ENCODE assay signal across 8 mouse cellular contexts in genomic region chr4:150008325-150008852, GRCm38 (mm10). TPM values are rescaled to one million over a fixed set of nuclear protein-coding genes. Genes with fewer than 3 reads are reported as not detected.
DNase-seq lines count a peak whose midpoint lies in the region; ATAC-seq and TF ChIP-seq lines count a peak whose summit lies in the region.

No protein-coding gene starts in this region.

- DNase-seq in ES-E14 (ENCODE audit: low read depth, low spot score), result peak; percentile 69
- DNase-seq in c-Kit-positive CD71-positive TER-119-positive erythroid progenitor cells, embryonic 14.5 days (ENCODE audit: low spot score), result peak; percentile 53
- DNase-seq in forebrain, embryonic 14.5 days (ENCODE audit: low spot score), result peak; percentile 74
- peak; percentile 86 to 91 for DNase-seq in heart, postnatal 14 days
- DNase-seq in layer of hippocampus, postnatal 10 days (ENCODE audit: low spot score in 2 of 2), result peak; percentile 76 to 77
- DNase-seq in lung, postnatal 36 days, result peak; percentile 88
- peak; percentile 36 for DNase-seq in retina, adult 2 months (ENCODE audit: low read depth, low spot score)
- peak; percentile 90 for DNase-seq in thymus, postnatal 4 days

- no peaks in the 10 kb centered on the region for H3K36me3 ChIP-seq in ES-E14 (ENCODE audit: control insufficient read depth, insufficient read depth, low read length, poor library complexity, severe bottlenecking)
- no peaks in the 10 kb centered on the region for H3K36me3 ChIP-seq in forebrain, embryonic 14.5 days (ENCODE audit: control insufficient read depth, insufficient read depth, low read length)

- H3K4me3 ChIP-seq in ES-E14 (ENCODE audit: insufficient read depth in 1 of 2, low read depth in 1 of 2, low read length in 2 of 2, poor library complexity in 1 of 2, severe bottlenecking in 1 of 2), result peak overlapping the region; percentile 76 to 89
- H3K4me3 ChIP-seq in forebrain, embryonic 14.5 days (ENCODE audit: low read depth, low read length), result peak overlapping the region; percentile 74

- H3K27me3 ChIP-seq in forebrain, embryonic 14.5 days (replicated peaks; ENCODE audit: control insufficient read depth, insufficient read depth, low read length), result no peaks in the 10 kb centered on the region

- peak overlapping the region; percentile 87 for H3K4me2 ChIP-seq in forebrain, embryonic 14.5 days (ENCODE audit: low read length)

- peak overlapping the region; percentile 12 for H3K27ac ChIP-seq in ES-E14 (ENCODE audit: insufficient read depth, low read depth, low read length, poor library complexity, severe bottlenecking)
- peak overlapping the region; percentile 78 for H3K27ac ChIP-seq in forebrain, embryonic 14.5 days (ENCODE audit: low read depth, low read length)

- intact Hi-C loops in heart, postnatal 14 days (cut with DNase I), result no loop called here

- WGBS in forebrain, embryonic 14.5 days, result under 1% methylated on average over 41 of the region's 42 CpGs

- peak overlapping the region; percentile 69 for H3K9ac ChIP-seq in ES-E14 (ENCODE audit: insufficient read depth, low read depth, low read length, poor library complexity, severe bottlenecking)
- H3K9ac ChIP-seq in forebrain, embryonic 14.5 days (ENCODE audit: low read length), result peak overlapping the region; percentile 77

- H3K9me3 ChIP-seq in ES-E14 (ENCODE audit: control insufficient read depth, insufficient read depth, low read depth, low read length), result no peaks in the 10 kb centered on the region
- no peaks in the 10 kb centered on the region for H3K9me3 ChIP-seq in forebrain, embryonic 14.5 days (replicated peaks; ENCODE audit: control insufficient read depth, low read length)

- in situ Hi-C loops in ES-E14 (cut with MboI; ENCODE audit: low sequenced_read_pairs in 2 of 2, unreplicated experiment in 2 of 2), result no loop called here

- peaks cover 15 to 26% of the 10 kb centered on the region in 2 experiments; a peak in 3 of 4 replicates for H3K4me1 ChIP-seq in ES-E14 (ENCODE audit: control insufficient read depth in 2 of 2, insufficient read depth in 2 of 2, low read length in 2 of 2, poor library complexity in 1 of 2)
- peaks cover 4% of the 10 kb centered on the region for H3K4me1 ChIP-seq in forebrain, embryonic 14.5 days (ENCODE audit: control insufficient read depth, insufficient read depth, low read length)

- ATAC-seq in forebrain, embryonic 14.5 days, result peak; percentile 89

TF ChIP-seq in ES-E14, 5 proteins besides CTCF, POLR2A, EP300 and RAD21:
- TF ChIP-seq MAFK (IDR thresholded peaks at IDR 0.05; ENCODE audit: insufficient read depth, low read depth, low read length), result no peak
- 0 out of 2 replicates have a peak, but pooled peaks have one; percentile 50 for TF ChIP-seq HCFC1 (IDR thresholded peaks at IDR 0.05; ENCODE audit: borderline replicate concordance, insufficient read depth, low read length)

RNA-seq across cellular contexts. Expression of gene H6pd, which starts 0.4 kb away (rescaled TPM):
- total RNA-seq in ES-E14 (2012; rRNA removed), result 17.6 and 19.0 TPM in 2 replicates
- 1.5 and 1.8 TPM in 2 replicates for polyA plus RNA-seq in forebrain, embryonic 14.5 days (2014; fragmentation: Nextera tagmentation; extraction: Ambion mirVana)
- total RNA-seq in heart, postnatal 14 days (2021), result 10 to 100 TPM; 41.0 to 45.9 TPM
- total RNA-seq in layer of hippocampus, postnatal 10 days (2021), result 10 to 100 TPM; 10.7 to 12.8 TPM

RNA-seq across cellular contexts. Expression of gene Spsb1, which starts 53.5 kb away (rescaled TPM):
- total RNA-seq in ES-E14 (2012; rRNA removed), result 11.2 and 12.0 TPM in 2 replicates
- polyA plus RNA-seq in forebrain, embryonic 14.5 days (2014; fragmentation: Nextera tagmentation; extraction: Ambion mirVana), result 4.8 and 6.2 TPM in 2 replicates
- 10 to 100 TPM; 44.8 to 49.3 TPM for total RNA-seq in heart, postnatal 14 days (2021)
- total RNA-seq in layer of hippocampus, postnatal 10 days (2021), result 10 to 100 TPM; 16.7 to 19.9 TPM

Comparison
In these comparisons a context has a peak if more than half of its experiments do, and no peak if none do; other contexts are left out.
1. Peak in every context shown above with its lines: DNase-seq, ATAC-seq, H3K4me3 ChIP-seq and H3K27ac ChIP-seq.
2. DNase-seq: peak in every context shown above with its lines; median percentile 90 in thymus, postnatal 4 days; 88 in heart, postnatal 14 days; 88 in lung, postnatal 36 days; 76 in layer of hippocampus, postnatal 10 days; 74 in forebrain, embryonic 14.5 days; 69 in ES-E14; 53 in c-Kit-positive CD71-positive TER-119-positive erythroid progenitor cells, embryonic 14.5 days; 36 in retina, adult 2 months.